Mouse (Mus musculus) ES-E14 (cell line): ENCODE data around the gene 4930539E08Rik.

Experiments
- HCFC1 ChIP-seq: IDR thresholded peaks from 2 replicates; pipeline ENCODE4 v1.6.1; 2012; ENCODE audit warnings: low read length, inconsistent platforms, borderline replicate concordance; ENCODE audit not compliant: insufficient read depth
- MAFK ChIP-seq: IDR thresholded peaks from 2 replicates; pipeline ENCODE4 v1.6.1; 2014; ENCODE audit warnings: mild to moderate bottlenecking, low read depth, low read length, inconsistent platforms; ENCODE audit not compliant: insufficient read depth
- ZC3H11A ChIP-seq: IDR thresholded peaks from 2 replicates; pipeline ENCODE4 v1.6.1; 2012; ENCODE audit warnings: low read depth, mild to moderate bottlenecking, inconsistent platforms, low read length, borderline replicate concordance
- ZNF384 ChIP-seq: IDR thresholded peaks from 2 replicates; pipeline ENCODE4 v1.6.1; 2012; ENCODE audit warnings: low read depth, low read length, inconsistent platforms

DNA sequence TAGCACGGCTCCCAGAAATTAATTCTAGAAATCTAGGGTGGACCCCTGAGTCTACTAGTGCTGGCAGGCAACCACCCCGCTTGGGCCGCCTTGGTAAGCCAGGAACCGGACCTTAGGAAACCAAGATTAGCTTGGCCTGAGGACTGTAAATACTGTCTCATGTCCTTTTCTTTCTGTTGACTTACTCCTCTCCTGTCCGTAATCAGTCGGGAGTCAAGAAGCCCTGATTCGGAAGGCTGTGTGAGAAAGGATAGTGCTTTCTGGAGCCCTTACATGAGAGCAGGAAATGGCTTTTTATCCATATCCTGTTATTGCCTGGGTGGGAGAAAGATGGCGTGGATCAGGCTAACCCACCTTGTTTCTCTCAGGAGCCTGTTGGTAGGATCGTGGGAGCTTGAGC is 38.1 kb upstream of the 4930539E08Rik start:
- TF ChIP-seq ZNF384: no peak
- TF ChIP-seq HCFC1: no peak
- no peak for TF ChIP-seq MAFK
- TF ChIP-seq ZC3H11A: no peak
